Mouse (Mus musculus) brain, embryonic 14.5 days (tissue): Measurements from ENCODE around the gene Fgr.

Experiments used
- CTCF ChIP-seq: fragments of 200-500 bp; IDR thresholded peaks from 2 replicates; pipeline ENCODE4 v1.5.1; 2012; ENCODE audit warnings: inconsistent platforms, mild to moderate bottlenecking, moderate library complexity, borderline replicate concordance; ENCODE audit not compliant: insufficient read depth, insufficient read length; ENCODE audit errors: extremely low read depth
- POLR2A ChIP-seq: fragments of 200-500 bp; IDR thresholded peaks from 2 replicates; pipeline ENCODE4 v1.6.1; 2012; ENCODE audit warnings: mild to moderate bottlenecking, inconsistent platforms, borderline replicate concordance; ENCODE audit not compliant: poor library complexity, insufficient read depth, insufficient read length, severe bottlenecking; ENCODE audit errors: extremely low read depth

GRCm38 (mm10) chr4:132963436-132963835 lies 10.5 kb upstream of the Fgr start:
- TF ChIP-seq CTCF: no peak
- TF ChIP-seq POLR2A: no peak
